Mouse (Mus musculus): ENCODE measurements at regions not wholly inside any gene's neighbourhood (a gene's known extent, or its start where the extent isn't known, plus 50 kb on each side); places are given as distances from the start of the nearest gene placed in this dataset.

GRCm38 (mm10) chr9:85174431-85174830 lies 138.1 kb upstream of the Gm11114 start:
- Histone ChIP-seq H3K27me3 (ENCODE audit: control insufficient read depth, insufficient read depth, low read length) (no peaks in the 10 kb centered on the region), H3K9me3 (ENCODE audit: control insufficient read depth, low read length) (no peaks in the 10 kb centered on the region), H3K4me1 (ENCODE audit: control insufficient read depth, insufficient read depth, low read length) (no peaks in the 10 kb centered on the region), H3K4me2 (ENCODE audit: low read depth, severe bottlenecking) (no peak overlapping the region), H3K36me3 (ENCODE audit: control insufficient read depth, insufficient read depth, low read length) (no peaks in the 10 kb centered on the region), H3K27ac (replicated peaks; ENCODE audit: low read depth, low read length) (no peak overlapping the region), H3K9ac (ENCODE audit: low read length) (no peak overlapping the region), H3K4me3 (ENCODE audit: low read depth, low read length) (no peak overlapping the region)
- no peak for DNase-seq (ENCODE audit: low spot score)
- ATAC-seq (ENCODE audit: insufficient number of reproducible peaks, low FRiP score, low TSS enrichment, low read depth) = no peak
- WGBS = 82% methylated on average over 3 of the region's 3 CpGs

- no peak overlapping the region for H3K4me2 ChIP-seq (ENCODE audit: low read depth, severe bottlenecking)
- ATAC-seq (ENCODE audit: insufficient number of reproducible peaks, low FRiP score, low TSS enrichment, low read depth) (no peak), DNase-seq (ENCODE audit: low spot score) (no peak)
- H3K27me3 ChIP-seq (ENCODE audit: control insufficient read depth, insufficient read depth, low read length) = no peaks in the 10 kb centered on the region
- no peaks in the 10 kb centered on the region for H3K9me3 ChIP-seq (ENCODE audit: control insufficient read depth, low read length)
- H3K36me3 ChIP-seq (ENCODE audit: control insufficient read depth, insufficient read depth, low read length) = no peaks in the 10 kb centered on the region
- no peak overlapping the region for H3K4me3 ChIP-seq (ENCODE audit: low read depth, low read length)
- H3K9ac ChIP-seq (ENCODE audit: low read length) = no peak overlapping the region
- H3K4me1 ChIP-seq (ENCODE audit: control insufficient read depth, insufficient read depth, low read length) = no peaks in the 10 kb centered on the region
- no peak overlapping the region for H3K27ac ChIP-seq (replicated peaks; ENCODE audit: low read depth, low read length)
- WGBS = 80% methylated on average over 3 of the region's 3 CpGs
These were observed 111.4 kb upstream of the Gm11114 start for GRCm38 (mm10) chr9:85201202-85201601.

- H3K9me3 ChIP-seq (ENCODE audit: control insufficient read depth, low read length) = no peaks in the 10 kb centered on the region
- DNase-seq (ENCODE audit: low spot score) (no peak), ATAC-seq (ENCODE audit: insufficient number of reproducible peaks, low FRiP score, low TSS enrichment, low read depth) (no peak)
- no peaks in the 10 kb centered on the region for H3K36me3 ChIP-seq (ENCODE audit: control insufficient read depth, insufficient read depth, low read length)
- H3K4me1 ChIP-seq (ENCODE audit: control insufficient read depth, insufficient read depth, low read length) = no peaks in the 10 kb centered on the region
- no peak overlapping the region for H3K9ac ChIP-seq (ENCODE audit: low read length)
- no peaks in the 10 kb centered on the region for H3K27me3 ChIP-seq (ENCODE audit: control insufficient read depth, insufficient read depth, low read length)
- WGBS = 74% methylated on average over 3 of the region's 3 CpGs
- H3K27ac ChIP-seq (replicated peaks; ENCODE audit: low read depth, low read length) = no peak overlapping the region
- H3K4me3 ChIP-seq (ENCODE audit: low read depth, low read length) = no peak overlapping the region
- no peak overlapping the region for H3K4me2 ChIP-seq (ENCODE audit: low read depth, severe bottlenecking)
These were observed 87.7 kb upstream of the Gm11114 start for GRCm38 (mm10) chr9:85224870-85225269.
